8 mouse cellular contexts compared by ENCODE assay signal in genomic region chr2:35622261-35623103, GRCm38 (mm10).
DNase-seq lines count a peak whose midpoint lies in the region; ATAC-seq and TF ChIP-seq lines count a peak whose summit lies in the region.

No protein-coding gene starts in this region.

- peak overlapping the region; percentile 43 for H3K9ac ChIP-seq in CH12.LX (ENCODE audit: insufficient read depth, low read depth)
- H3K9ac ChIP-seq in forebrain, embryonic 13.5 days = peak overlapping the region; percentile 85
- peak overlapping the region; percentile 21; the same call in 1 of the 2 replicates for H3K9ac ChIP-seq in liver, embryonic 15.5 days

- peaks cover 16 to 81% of the 10 kb centered on the region in 2 experiments for H3K4me1 ChIP-seq in CH12.LX (ENCODE audit: control insufficient read depth in 1 of 2, insufficient read depth in 2 of 2)
- peaks cover 81% of the 10 kb centered on the region for H3K4me1 ChIP-seq in forebrain, embryonic 13.5 days
- H3K4me1 ChIP-seq in liver, embryonic 15.5 days (replicated peaks) = peaks cover 52% of the 10 kb centered on the region

- peaks cover 0 to 15% of the 10 kb centered on the region in 2 experiments for H3K36me3 ChIP-seq in CH12.LX (replicated peaks in 1 of 2; ENCODE audit: control insufficient read depth in 1 of 2, insufficient read depth in 1 of 2, low read length in 1 of 2)
- H3K36me3 ChIP-seq in forebrain, embryonic 13.5 days (ENCODE audit: poor library complexity, severe bottlenecking) = no peaks in the 10 kb centered on the region
- no peaks in the 10 kb centered on the region for H3K36me3 ChIP-seq in liver, embryonic 15.5 days (replicated peaks)

- no peaks in the 10 kb centered on the region for H3K27me3 ChIP-seq in CH12.LX (replicated peaks)
- H3K27me3 ChIP-seq in forebrain, embryonic 13.5 days = no peaks in the 10 kb centered on the region; the same call in 1 of the 2 replicates
- H3K27me3 ChIP-seq in liver, embryonic 15.5 days = peaks cover 37% of the 10 kb centered on the region

- TF ChIP-seq POLR2A in CH12.LX (IDR thresholded peaks at IDR 0.05; ENCODE audit: low read depth, low read length) = no peak

- H3K27ac ChIP-seq in CH12.LX (ENCODE audit: insufficient read depth, low read depth) = no peak overlapping the region
- H3K27ac ChIP-seq in forebrain, embryonic 13.5 days = peak overlapping the region; percentile 31; the same call in 1 of the 2 replicates
- H3K27ac ChIP-seq in liver, embryonic 15.5 days (replicated peaks) = 0 out of 2 replicates have a peak overlapping the region, but pooled peaks have one; percentile 9

- 4% methylated on average over 20 of the region's 20 CpGs for WGBS in forebrain, embryonic 13.5 days
- WGBS in liver, embryonic 15.5 days (ENCODE audit: insufficient replicate concordance) = 7% methylated on average over 20 of the region's 20 CpGs

- TF ChIP-seq RAD21 in CH12.LX (IDR thresholded peaks at IDR 0.05; ENCODE audit: low read depth, low read length) = no peak

- peak; percentile 33 for DNase-seq in embryo, embryonic 10 days (ENCODE audit: low spot score)
- DNase-seq in embryo, embryonic 11 days = no peak
- DNase-seq in CH12.LX (ENCODE audit: extremely low read depth) = no peak
- DNase-seq in thymus, postnatal 10 days (ENCODE audit: low spot score in 2 of 2) = no peak
- DNase-seq in frontal cortex, postnatal 14 days (ENCODE audit: low spot score in 2 of 2) = no peak

- H3K79me2 ChIP-seq in CH12.LX (replicated peaks; ENCODE audit: control insufficient read depth, extremely low read depth, insufficient read depth, poor library complexity, severe bottlenecking) = no peaks in the 10 kb centered on the region

- peak overlapping the region; percentile 34 for H3K4me2 ChIP-seq in CH12.LX (ENCODE audit: insufficient read depth, low read depth, poor library complexity, severe bottlenecking)
- H3K4me2 ChIP-seq in forebrain, embryonic 13.5 days = peak overlapping the region; percentile 92
- H3K4me2 ChIP-seq in liver, embryonic 15.5 days = peak overlapping the region; percentile 66

- no peak for TF ChIP-seq CTCF in CH12.LX (conservative IDR thresholded peaks at IDR 0.05 in 1 of 2, IDR thresholded peaks at IDR 0.05 in 1 of 2; ENCODE audit: low read depth in 2 of 2, low read length in 2 of 2)

- no peak; the same call in 1 of the 2 replicates for ATAC-seq in forebrain, embryonic 13.5 days
- no peak for ATAC-seq in liver, embryonic 15.5 days (ENCODE audit: insufficient read depth)
- ATAC-seq in inflammation-experienced regulatory T-cells, adult 6 months = no peak

- dilution Hi-C loops in CH12.LX (cut with MboI; ENCODE audit: extremely low pct_ligation_motif_present, extremely low pct_unique_long_range_greater_than_20kb, low sequenced_read_pairs) = no loop called here

- no peak for TF ChIP-seq EP300 in CH12.LX (IDR thresholded peaks at IDR 0.05; ENCODE audit: low read length)

- in situ Hi-C loops in CH12.LX (cut with MboI; ENCODE audit: low pct_ligation_motif_present, low pct_unique_long_range_greater_than_20kb, low sequenced_read_pairs) = no loop called here

- peak overlapping the region; percentile 57 to 67 (median 60) for H3K4me3 ChIP-seq in CH12.LX (replicated peaks in 1 of 3; ENCODE audit: low read depth in 2 of 3, low read length in 2 of 3, poor library complexity in 1 of 3)
- H3K4me3 ChIP-seq in forebrain, embryonic 13.5 days = peak overlapping the region; percentile 63
- peak overlapping the region; percentile 58 for H3K4me3 ChIP-seq in liver, embryonic 15.5 days (replicated peaks)

- H3K9me3 ChIP-seq in CH12.LX (replicated peaks; ENCODE audit: low read length) = no peaks in the 10 kb centered on the region
- H3K9me3 ChIP-seq in forebrain, embryonic 13.5 days (replicated peaks) = no peaks in the 10 kb centered on the region
- H3K9me3 ChIP-seq in liver, embryonic 15.5 days (replicated peaks) = no peaks in the 10 kb centered on the region

TF ChIP-seq in CH12.LX, 34 proteins besides CTCF, POLR2A, EP300 and RAD21:
- TF ChIP-seq RCOR1 (conservative IDR thresholded peaks at IDR 0.05; ENCODE audit: low read depth, low read length) (no peak), ETS1 (conservative IDR thresholded peaks at IDR 0.05; ENCODE audit: low read depth, low read length) (no peak), POLR2AphosphoS2 (IDR thresholded peaks at IDR 0.05; ENCODE audit: low read depth, low read length) (no peak), SMC3 (IDR thresholded peaks at IDR 0.05; ENCODE audit: low read depth, low read length) (no peak), MAFK (IDR thresholded peaks at IDR 0.05; ENCODE audit: insufficient replicate concordance, low read length) (no peak), ELF1 (IDR thresholded peaks at IDR 0.05; ENCODE audit: low read depth, low read length) (no peak), IRF4 (IDR thresholded peaks at IDR 0.05; ENCODE audit: low read depth, low read length) (no peak), NRF1 (IDR thresholded peaks at IDR 0.05; ENCODE audit: low read depth, low read length) (no peak), HCFC1 (IDR thresholded peaks at IDR 0.05; ENCODE audit: low read depth, low read length) (no peak), BHLHE40 (IDR thresholded peaks at IDR 0.05; ENCODE audit: low read depth, low read length) (no peak), ZC3H11A (IDR thresholded peaks at IDR 0.05; ENCODE audit: low read depth, low read length) (no peak), MYC (IDR thresholded peaks at IDR 0.05; ENCODE audit: low read depth, low read length) (no peak), JUND (conservative IDR thresholded peaks at IDR 0.05; ENCODE audit: low read depth, low read length) (no peak), NELFE (IDR thresholded peaks at IDR 0.05; ENCODE audit: low read depth, low read length) (no peak), SIN3A (IDR thresholded peaks at IDR 0.05; ENCODE audit: low read length) (no peak), USF2 (conservative IDR thresholded peaks at IDR 0.05; ENCODE audit: low read depth, low read length) (no peak)

Comparison
In these comparisons a context has a peak if more than half of its experiments do, and no peak if none do; other contexts are left out.
1. H3K4me2 ChIP-seq: peak in every context shown above with its lines; median percentile 92 in forebrain, embryonic 13.5 days; 66 in liver, embryonic 15.5 days; 34 in CH12.LX.
2. H3K9ac ChIP-seq: peak in every context shown above with its lines; median percentile 85 in forebrain, embryonic 13.5 days; 43 in CH12.LX; 21 in liver, embryonic 15.5 days.